Mouse (Mus musculus) R1 (cell line): ENCODE measurements around the gene Zfp512.
A peak's percentile ranks its signal among the peaks of the same experiment; 100 is the strongest.
"Not testable (repeated sequence)": the region's sequence is repeated elsewhere in the genome, so short reads cannot be mapped to it uniquely, and the experiment has no call there.

Source experiments
- DNase-seq: peaks from one replicate; pipeline ENCODE4 v3.0.0-alpha.2; 2018; ENCODE audit warnings: low read depth, low spot score

The Zfp512 gene

DNA sequence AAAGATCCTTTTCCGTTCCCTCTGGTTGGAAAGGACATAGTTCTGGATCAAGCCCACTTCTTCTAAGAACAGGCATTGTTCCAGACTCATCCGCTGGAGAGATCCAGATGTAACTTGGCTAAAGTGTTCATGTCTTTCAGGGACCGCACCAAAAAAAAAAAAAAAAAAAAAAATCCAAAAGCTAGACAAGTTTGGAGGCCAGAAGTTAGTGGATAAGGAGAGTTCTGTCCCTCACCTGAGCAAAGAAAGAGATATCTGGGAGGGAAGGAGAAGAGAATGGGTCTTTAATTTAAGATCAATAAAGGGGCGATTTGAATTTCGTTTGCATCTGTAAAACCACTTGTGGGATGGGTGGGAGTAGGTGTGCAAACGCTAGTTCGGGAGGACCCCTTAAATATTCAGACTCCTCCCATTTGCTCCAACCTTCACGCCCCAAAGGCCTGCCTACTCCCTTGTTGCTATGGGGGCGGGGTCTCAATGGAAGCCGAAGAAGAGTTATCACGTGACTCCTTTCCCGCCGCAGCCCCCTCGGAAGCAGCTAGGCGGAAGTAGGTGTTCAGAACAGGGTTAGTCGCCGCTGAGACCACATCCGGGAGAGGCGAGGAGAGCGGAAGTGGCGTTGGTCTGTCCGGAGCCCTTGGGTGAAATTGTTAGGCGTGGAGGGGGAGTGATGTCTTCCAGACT is at the start of gene Zfp512:
TSS of gene Zfp512 (plus strand) at position 554 of the 684 bp plus-strand sequence.
- DNase-seq, result peak; percentile 99

GRCm38 (mm10) chr5:31434727-31435126 is 17.5 kb upstream of the Zfp512 start:
- DNase-seq, result not testable (repeated sequence)

- DNase-seq, result no peak
Observed at GRCm38 (mm10) chr5:31451336-31451735, 895 bp upstream of the Zfp512 start.

- no peak for DNase-seq
Observed at GRCm38 (mm10) chr5:31452562-31452878, 289 bp downstream of the Zfp512 start.

DNA sequence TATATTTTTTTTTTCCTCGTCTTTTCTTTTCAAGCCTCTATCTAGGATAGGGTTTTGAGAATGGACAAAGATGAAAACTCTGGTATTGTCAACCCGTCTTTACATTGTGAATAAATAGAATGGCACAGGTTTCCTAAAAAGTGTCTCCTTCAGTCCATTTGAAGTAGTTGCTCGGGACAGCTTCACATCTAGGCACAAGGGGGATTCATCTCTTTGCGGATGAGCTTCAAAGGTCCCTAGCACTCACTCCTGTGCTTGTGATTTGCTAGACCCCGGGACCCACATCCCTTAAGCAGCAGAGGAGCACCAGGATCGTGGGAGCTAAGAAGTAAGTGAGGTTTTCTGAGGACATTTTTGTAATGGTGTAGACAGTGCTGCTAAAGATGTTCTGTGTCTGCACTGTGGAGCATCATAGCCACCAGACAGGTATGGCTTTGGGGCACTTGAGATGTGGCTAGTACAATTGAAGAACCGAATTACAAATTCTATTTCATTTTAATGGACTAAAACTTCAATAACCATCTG is 717 bp downstream of the Zfp512 start:
- DNase-seq, result peak; percentile 14

DNA sequence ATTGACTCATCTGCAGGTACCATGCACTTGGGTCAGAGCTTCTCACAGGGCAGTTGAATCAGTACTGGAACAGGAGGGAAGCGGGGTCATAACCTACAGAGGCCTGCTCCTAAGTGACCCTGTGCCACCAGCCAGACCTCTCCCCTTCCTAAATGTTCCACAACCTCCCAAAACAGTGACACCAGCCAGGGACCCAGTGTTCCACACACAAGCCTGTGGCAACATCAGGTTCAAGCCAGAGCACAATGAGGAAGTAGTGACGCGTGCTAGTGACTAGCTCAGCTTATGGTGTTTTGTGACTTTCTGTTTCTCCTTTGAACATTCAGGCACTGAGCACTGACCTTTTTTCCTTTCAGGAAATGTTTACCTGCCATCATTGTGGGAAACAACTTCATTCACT is 15.6 kb downstream of the Zfp512 start:
- DNase-seq, result no peak

GRCm38 (mm10) chr5:31469711-31470110 is 17.5 kb downstream of the Zfp512 start:
- no peak for DNase-seq

DNA sequence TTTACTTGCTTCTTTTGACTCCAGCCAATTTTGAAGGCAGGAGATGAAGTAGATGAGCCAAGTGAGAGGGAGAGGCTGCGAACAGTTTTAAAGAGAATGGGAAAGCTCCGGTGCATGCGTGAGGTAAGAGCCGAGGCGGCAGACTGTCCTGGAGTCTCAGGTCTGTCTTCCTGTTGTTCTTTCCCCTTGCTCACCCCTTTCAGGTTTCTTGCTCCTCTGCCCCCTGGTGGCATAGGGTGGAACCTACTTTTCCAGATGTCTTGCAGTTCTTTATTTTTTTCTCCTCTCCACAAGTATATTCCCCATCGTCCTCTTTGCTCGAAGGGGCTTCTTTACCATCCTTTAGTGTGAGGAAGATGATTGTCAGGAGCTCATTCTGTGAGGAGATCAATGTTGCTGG is 18.1 kb downstream of the Zfp512 start:
- peak; percentile 80 for DNase-seq

- no peak for DNase-seq
Observed at GRCm38 (mm10) chr5:31480536-31480935, 28.3 kb downstream of the Zfp512 start.

DNA sequence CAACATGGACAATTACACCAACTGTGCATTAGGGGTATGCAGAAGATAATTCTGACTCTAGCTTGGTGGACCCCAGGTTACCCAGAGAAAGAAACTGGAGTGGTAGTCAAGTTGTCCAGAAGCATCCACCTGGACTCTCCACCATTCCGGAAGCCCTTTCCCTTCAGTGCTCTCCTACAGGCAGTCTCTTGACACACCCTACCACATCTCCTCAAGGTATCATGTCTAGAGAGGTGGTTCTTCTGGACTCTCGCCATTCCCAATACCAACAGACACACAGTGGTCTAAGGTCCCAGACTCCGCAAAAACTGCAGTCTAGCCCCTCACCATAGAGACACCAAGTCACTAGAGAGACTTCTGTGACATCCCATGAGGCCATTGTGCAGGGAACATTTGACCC is 33.2 kb downstream of the Zfp512 start, which contains the start of gene 4930548H24Rik:
TSS of gene 4930548H24Rik (plus strand) at position 301 of the 400 bp plus-strand sequence.
- no peak for DNase-seq

DNA sequence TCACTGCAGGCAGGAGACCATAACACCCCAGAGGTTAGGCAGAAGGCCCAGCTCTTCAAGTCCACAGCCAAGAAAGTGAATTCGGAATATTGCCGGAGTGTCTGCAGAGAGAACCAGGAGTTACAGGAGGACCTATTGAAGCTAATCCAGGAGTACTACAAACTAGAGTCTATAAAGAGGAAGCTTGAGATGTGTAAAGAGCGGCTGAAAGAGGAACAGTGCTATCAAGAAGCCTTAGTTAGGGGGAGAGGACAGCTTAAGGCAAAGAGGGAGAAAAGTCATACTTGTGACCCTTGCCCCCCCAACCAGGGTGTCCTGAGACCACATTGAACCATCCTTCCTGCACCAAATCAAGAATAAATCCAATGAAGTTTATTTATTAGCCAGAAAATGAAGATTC is 35.7 kb downstream of the Zfp512 start:
- DNase-seq, result no peak

DNA sequence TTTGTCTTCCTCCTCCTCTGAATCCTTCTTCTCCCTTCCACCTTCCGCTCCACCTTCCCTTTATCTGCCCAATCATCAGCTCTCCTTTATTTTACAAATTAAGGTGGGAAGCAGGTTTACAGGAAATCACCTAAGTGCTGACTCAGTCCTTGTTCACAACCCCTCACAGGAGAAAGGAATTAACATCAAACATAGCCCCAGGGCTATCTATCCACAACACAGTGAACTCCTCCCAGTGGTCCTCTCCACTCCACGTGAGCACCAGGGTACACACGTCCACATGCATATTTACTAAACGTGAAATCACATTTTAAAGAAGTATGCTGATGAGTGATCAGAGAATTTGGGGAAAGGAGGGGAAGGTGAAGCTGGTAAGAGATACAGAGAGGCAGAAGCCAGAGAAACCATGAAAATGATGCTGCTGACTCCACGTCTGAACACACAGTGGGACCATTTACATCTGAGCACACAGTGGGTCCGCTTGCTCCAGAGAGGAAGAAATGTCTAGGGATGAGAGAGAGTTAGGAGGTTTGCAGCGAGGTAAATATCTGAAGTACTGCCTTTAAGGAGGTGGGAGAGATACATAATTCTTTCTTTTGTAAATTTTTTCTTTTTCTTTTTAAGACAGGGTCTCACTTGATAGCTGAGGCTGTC is 37.0 kb downstream of the Zfp512 start:
- DNase-seq, result peak; percentile 95

DNA sequence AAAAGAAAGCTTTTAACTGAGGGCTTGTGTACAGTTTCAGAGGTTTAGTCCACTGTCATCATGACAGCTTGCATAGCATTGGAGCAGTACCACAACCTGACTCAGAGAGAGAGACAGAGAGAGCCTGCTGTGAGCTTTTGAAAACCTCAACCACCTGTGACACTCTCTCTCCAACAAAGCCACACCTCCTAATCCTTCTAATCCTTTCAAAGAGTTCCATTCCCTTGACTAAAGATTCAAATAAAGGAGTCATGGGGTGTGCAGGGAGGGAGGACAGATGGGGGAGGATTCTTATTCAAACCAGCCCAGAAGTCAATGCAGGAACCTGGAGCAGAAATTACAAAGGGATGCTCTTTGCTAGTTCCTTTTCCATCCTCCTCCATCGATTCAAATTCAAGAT is 39.8 kb downstream of the Zfp512 start:
- peak; percentile 90 for DNase-seq

DNA sequence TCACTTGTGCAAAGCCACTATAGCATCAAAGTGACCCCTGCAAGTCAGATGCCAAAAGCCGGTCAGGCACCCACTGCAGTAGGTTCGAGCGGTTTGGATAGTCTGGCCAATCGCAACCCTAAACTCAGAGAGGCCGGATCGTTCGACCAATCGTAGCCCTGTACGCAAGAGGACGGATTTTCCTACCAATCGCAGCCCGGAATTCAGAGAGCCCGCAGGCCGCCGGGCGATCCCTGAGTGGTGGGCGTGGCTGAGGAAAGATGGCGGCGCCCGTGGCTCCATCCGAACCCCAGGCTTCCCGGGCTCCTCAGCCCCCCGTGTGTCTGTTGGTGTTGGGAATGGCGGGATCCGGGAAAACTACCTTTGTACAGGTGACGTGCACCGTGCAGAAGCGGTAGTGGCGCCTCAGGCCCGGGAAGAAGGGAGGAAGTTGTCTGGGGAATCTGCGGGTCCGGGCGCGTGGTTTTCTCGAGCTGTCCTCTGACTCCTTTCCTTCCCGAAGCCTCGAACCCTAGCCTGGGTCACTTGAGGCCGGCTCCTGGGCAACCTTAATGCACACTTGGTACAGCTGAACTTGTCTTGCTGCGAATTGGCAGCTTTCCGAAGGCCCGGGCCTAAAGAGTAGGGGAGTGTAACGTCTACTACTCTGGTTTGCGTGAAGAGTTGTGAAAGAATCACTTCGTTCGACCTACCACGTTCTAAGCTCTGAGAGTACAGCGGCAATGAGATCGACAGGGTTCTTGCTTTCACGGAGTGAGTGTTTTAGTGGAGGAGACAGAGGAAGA is 42.5 kb downstream of the Zfp512 start, which contains the start of gene Gpn1:
TSS of gene Gpn1 (plus strand) at position 229 of the 785 bp plus-strand sequence.
- DNase-seq, result peak; percentile 95

DNA sequence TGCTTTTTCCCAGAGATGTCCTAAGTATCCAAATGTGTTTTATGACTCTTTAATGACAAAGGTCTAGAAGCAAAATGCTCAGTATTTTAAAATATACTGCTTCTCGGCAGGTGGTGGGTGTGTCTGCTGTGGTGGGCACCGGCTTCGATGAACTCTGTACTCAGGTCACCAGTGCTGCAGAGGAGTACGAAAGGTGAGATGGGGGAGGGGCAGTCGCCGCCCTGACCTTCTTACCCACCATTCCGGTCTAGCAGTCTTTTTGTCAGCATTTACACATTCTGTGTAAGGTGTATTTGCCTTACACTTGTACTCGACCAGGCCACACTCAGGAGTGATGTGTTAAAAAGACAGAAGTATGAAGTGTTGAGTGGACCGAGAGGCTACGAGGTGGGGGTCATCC is 52.6 kb downstream of the Zfp512 start:
- DNase-seq, result peak; percentile 58

- no peak for DNase-seq
Observed at GRCm38 (mm10) chr5:31512481-31512880, 60.2 kb downstream of the Zfp512 start.

DNA sequence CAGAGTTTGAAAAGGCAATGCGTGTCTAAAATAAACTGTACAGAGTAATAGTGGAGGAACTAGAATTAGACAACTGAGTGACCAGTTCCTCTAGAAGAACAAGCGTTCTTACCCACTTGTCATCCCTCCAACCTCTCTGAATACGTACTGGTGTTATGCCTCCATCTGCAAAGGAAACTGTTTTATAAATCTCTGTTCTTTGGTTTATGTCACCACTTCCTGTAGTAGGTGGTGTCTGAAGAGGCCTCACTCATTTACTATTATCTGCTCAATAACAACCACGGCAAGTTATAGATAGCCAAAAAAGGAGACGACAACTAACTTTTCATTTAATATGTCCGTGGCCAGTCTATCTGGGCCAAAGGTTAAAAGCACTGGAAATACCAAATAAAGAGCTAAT is 68.3 kb downstream of the Zfp512 start:
- no peak for DNase-seq

DNA sequence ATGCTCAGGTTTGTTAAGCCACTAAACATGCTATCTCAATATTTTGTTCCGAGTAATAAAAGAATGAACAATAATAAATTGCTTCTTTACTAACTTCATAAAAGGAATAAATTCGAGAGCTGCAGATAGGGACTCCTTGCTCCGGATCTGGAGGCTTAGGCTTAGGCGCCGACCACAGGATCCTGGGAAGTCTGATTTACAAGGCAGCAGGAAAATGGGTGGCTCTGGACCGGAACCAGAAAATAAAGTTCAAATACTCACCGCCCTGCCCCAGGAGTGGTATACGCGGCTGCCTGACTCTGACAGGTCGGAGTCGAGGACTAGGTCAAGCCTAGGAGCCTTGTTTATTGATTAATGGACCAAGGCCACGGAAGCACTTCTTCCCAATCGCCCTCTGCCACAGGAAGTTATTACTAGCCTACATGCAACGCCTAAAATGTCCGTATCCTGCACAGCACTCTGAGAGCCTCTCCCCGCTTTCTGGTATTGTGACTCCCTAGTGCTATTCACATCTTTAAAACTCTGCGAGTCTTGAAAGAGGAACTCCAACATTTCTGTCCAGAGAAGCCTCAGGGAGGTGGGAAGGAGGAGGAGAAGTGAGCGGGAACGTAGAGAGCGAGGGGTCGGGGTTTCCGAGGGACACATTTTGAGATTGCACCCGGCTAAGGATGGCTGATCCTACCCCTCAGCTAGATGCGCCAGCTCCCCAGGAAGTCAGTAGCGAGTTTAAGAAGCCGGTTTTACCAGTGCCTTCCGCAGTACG is 74.3 kb downstream of the Zfp512 start, which contains the start of gene Slc4a1ap:
TSS of gene Slc4a1ap (plus strand) at position 642 of the 763 bp plus-strand sequence.
- peak; percentile 90 for DNase-seq

GRCm38 (mm10) chr5:31527117-31527680 is 75.0 kb downstream of the Zfp512 start:
- DNase-seq, result peak; percentile 33

- not testable (repeated sequence) for DNase-seq
Observed at GRCm38 (mm10) chr5:31527707-31528106, 75.5 kb downstream of the Zfp512 start, which contains the start of gene Supt7l. TSS of gene Supt7l (minus strand) at chr5:31527807.

GRCm38 (mm10) chr5:31528560-31528959 is 76.3 kb downstream of the Zfp512 start:
- peak; percentile 48 for DNase-seq
